Mouse (Mus musculus): ENCODE measurements around the gene Zfp457. TPM values are rescaled to one million over a fixed set of nuclear protein-coding genes. Genes with fewer than 3 reads are reported as not detected.

Zfp457 gene
- total RNA-seq (2017): 1.5 TPM in 1 of 2 replicates, not detected in the other

- peak; percentile 98 to 99 for ATAC-seq (replicated peaks in 1 of 2; ENCODE audit: insufficient read depth in 1 of 2, low FRiP score in 2 of 2, low TSS enrichment in 1 of 2, low read depth in 1 of 2, poor library complexity in 2 of 2, severe bottlenecking in 2 of 2)
Observed at GRCm38 (mm10) chr13:67305822-67306672, at the start of gene Zfp457. Gene Zfp457 (minus strand): TSS chr13:67306485.

DNA sequence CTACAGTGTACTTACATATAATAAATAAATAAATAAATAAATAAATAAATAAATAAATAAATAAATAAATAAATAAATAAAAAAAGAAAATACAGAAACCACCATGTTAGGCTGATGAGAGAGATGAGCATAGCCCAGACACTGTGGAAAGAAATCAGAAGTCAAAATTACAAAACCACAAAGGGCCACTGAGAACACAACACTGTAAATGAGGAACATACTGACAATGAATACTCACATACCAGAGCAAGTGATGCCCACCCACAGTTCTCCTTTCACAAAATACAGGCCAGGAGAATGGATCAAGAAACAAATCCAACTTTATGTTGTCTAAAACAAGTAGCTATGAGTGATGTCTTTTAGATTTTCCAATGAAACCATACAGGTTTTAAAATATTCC lies 45.6 kb upstream of the Zfp457 start:
- ATAC-seq (replicated peaks in 1 of 2; ENCODE audit: insufficient read depth in 1 of 2, low FRiP score in 2 of 2, low TSS enrichment in 1 of 2, low read depth in 1 of 2, poor library complexity in 2 of 2, severe bottlenecking in 2 of 2): no peak

DNA sequence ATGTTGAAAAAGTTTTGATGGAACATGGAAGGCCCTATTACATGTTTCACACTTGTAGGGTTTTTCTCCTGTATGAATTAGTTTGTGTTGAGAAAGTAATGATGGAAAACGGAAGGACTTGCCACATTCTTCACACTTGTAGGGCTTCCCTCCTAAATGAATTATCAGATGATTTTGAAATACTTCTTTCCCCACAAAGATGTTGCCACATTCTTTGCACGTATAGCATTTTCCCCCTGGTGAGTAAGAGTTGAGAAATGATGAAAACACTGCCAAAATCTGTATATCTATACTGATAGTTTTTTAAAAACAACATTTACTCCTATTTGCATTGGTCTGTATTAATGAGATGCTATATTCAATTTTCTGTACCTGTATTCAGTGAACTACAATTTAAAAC lies 37.1 kb upstream of the Zfp457 start:
- no peak; a peak in 1 of 4 replicates for ATAC-seq (replicated peaks in 1 of 2; ENCODE audit: insufficient read depth in 1 of 2, low FRiP score in 2 of 2, low TSS enrichment in 1 of 2, low read depth in 1 of 2, poor library complexity in 2 of 2, severe bottlenecking in 2 of 2)

DNA sequence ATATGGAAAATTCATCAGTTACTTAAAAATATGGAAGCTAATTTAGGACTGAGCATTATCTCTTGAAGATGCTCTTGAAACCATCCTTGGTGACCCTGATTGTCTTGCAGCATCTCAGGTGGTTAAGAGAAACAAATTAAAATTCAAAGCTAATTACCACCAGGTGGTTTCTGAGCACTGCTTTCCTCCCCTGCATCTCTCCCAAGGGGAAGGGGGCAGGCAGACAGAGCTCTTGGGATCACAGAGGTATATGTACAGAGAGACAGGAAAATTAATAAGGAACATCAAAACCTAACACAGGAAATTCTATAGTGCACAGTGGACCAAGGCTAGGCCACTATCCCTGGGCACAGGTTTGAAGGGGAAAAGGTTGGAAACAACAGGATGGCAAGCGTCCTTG lies 26.6 kb upstream of the Zfp457 start:
- 0 out of 4 replicates have a peak, but pooled peaks of 1 of the 2 experiments have one; percentile 4 for ATAC-seq (replicated peaks in 1 of 2; ENCODE audit: insufficient read depth in 1 of 2, low FRiP score in 2 of 2, low TSS enrichment in 1 of 2, low read depth in 1 of 2, poor library complexity in 2 of 2, severe bottlenecking in 2 of 2)

DNA sequence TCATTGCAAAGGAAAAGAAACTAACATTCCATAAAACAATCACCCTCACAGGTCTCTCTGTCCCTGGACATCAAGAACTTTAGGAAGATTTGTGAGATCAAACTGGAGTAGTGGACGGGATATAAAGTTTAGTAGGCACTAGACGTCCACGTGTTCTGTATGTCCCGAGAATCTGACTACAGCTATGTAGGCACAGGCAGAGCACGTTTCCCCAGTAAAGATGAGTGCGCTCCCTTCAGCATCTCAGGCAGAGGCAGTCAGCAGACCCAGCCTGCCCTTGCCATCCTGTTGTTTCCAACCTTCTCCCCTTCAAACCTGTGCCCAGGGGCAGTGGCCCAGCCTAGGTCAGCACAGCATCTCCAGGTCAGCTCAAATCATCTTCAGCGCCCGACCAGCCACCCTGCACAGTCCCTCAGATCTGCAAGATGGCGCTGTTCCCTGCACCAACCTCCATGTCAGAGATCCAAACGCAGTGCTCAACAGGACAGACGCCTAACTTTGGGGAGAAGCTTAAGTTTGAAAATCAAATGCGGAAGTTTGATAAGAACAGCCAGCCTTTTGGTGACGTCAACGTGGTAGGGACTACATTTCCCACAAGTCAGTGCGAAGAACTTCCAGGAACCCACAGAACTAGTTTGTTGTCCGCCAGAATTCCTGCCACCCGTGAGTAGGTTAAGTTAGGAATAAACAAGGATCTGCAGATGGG lies 25.9 kb upstream of the Zfp457 start, which contains the start of gene Zfp595:
TSS of gene Zfp595 (minus strand) at position 552 of the 706 bp plus-strand sequence.
- ATAC-seq (replicated peaks in 1 of 2; ENCODE audit: insufficient read depth in 1 of 2, low FRiP score in 2 of 2, low TSS enrichment in 1 of 2, low read depth in 1 of 2, poor library complexity in 2 of 2, severe bottlenecking in 2 of 2): peak; percentile 99

DNA sequence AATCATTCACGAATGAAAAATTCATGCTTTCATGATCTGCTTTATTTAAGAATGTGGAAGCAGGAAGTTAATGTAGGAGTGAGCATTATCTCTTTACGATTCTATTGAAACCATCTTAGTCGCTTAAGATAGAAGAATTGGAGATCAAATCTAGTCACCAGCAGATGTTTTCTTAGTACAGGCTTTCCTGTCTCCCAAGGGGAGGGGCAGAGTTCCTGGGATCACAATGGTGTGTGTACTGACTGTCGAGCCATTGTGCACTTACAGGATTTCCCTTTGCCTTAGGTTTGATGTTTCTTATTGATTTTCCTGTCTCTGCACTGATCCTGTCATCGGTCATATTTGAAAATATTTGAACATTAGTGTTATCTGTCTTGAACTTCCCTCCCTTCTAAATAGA lies 433 bp upstream of the Zfp457 start:
- peak; percentile 14 to 31 for ATAC-seq (replicated peaks in 1 of 2; ENCODE audit: insufficient read depth in 1 of 2, low FRiP score in 2 of 2, low TSS enrichment in 1 of 2, low read depth in 1 of 2, poor library complexity in 2 of 2, severe bottlenecking in 2 of 2)

DNA sequence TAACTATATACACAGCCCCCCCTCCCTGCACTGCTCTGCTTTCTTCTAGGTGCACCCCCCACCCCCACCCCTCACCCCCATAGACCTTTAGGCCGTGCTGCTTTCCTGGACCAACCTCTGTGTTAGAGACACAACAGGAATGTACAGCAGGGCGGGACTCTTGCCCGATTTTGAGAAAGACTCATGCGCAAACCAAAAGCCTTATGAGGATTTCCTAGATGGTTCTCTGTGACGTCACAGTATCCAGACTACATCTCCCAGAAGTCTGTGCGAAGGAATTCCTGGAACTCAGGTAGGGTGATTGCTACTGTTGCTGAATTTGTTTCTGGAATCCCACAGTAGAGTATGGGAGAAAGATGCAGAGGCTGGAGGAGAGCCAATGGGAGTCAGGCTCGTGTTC lies 28.0 kb downstream of the Zfp457 start, which contains the start of gene Zfp458:
TSS of gene Zfp458 (minus strand) at position 153 of the 400 bp plus-strand sequence.
- ATAC-seq (replicated peaks in 1 of 2; ENCODE audit: insufficient read depth in 1 of 2, low FRiP score in 2 of 2, low TSS enrichment in 1 of 2, low read depth in 1 of 2, poor library complexity in 2 of 2, severe bottlenecking in 2 of 2): no peak

GRCm38 (mm10) chr13:67269383-67270065 lies 36.8 kb downstream of the Zfp457 start:
- peak in 1 of 2 experiments; percentile 23; a peak in 3 of 4 replicates for ATAC-seq (replicated peaks in 1 of 2; ENCODE audit: insufficient read depth in 1 of 2, low FRiP score in 2 of 2, low TSS enrichment in 1 of 2, low read depth in 1 of 2, poor library complexity in 2 of 2, severe bottlenecking in 2 of 2)

DNA sequence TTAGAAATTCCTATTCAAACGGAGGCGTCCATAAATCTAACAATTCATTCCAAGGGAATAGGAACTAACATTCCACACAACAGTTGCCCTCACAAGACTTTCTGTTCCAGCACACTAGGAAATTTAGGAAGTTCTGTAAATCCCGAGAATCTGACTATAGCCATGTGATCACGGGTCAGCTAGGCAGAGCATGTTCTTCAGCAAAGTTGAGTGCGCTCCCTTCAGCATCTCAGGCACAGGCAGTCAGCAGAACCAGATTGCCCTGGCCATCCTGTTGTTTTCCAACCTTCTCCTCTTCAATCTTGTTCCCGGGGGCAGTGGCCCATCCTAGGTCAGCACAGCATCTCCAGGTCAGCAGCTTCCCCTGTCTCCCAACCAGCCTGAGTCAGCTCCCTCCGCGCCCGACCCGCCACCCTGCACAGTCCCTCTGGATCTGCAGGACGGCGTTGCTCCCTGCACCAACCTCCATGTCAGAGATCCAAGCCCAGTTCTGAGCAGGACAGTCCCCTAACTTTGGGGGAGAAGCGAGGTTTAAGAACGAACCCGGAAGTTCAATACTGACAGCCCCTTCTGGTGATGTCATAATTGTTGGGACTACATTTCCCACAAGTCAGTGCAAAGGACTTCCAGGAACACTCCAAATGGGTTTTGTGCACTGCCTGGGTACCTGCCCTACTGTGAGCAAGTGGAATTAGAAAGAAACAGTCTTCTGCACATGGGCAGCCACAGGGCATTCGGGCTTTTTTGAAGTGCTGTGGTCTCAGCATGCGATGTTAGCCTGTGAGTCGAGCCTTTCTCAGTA lies 37.5 kb downstream of the Zfp457 start:
- ATAC-seq (replicated peaks in 1 of 2; ENCODE audit: insufficient read depth in 1 of 2, low FRiP score in 2 of 2, low TSS enrichment in 1 of 2, low read depth in 1 of 2, poor library complexity in 2 of 2, severe bottlenecking in 2 of 2): peak; percentile 99 to 100

Other genes with a start within 250 kb of the Zfp457 start
- 5.5 and 8.1 TPM in 2 replicates for gene Zfp712, start 245.3 kb downstream of the Zfp457 start, total RNA-seq (2017)
- 7.6 and 10.3 TPM in 2 replicates for gene Zfp708, start 208.5 kb downstream of the Zfp457 start, total RNA-seq (2017)
- gene Gm28557, start 197.9 kb downstream of the Zfp457 start, total RNA-seq (2017): 0.20 and 9.9 TPM in 2 replicates
- gene Rslcan18, start 190.2 kb downstream of the Zfp457 start, total RNA-seq (2017): 0.38 and 0.89 TPM in 2 replicates
- 7.3 and 8.3 TPM in 2 replicates for gene Zfp759, start 184.8 kb downstream of the Zfp457 start, total RNA-seq (2017)
- gene Rsl1, start 133.3 kb downstream of the Zfp457 start, total RNA-seq (2017): 10.2 and 13.9 TPM in 2 replicates
- 4.4 and 6.6 TPM in 2 replicates for gene Zfp455, start 112.0 kb downstream of the Zfp457 start, total RNA-seq (2017)
- gene Zfp458, start 28.0 kb downstream of the Zfp457 start, total RNA-seq (2017): 3.6 and 5.8 TPM in 2 replicates
- gene Zfp595, start 26.1 kb upstream of the Zfp457 start, total RNA-seq (2017): 10.0 and 10.1 TPM in 2 replicates
- gene Gm28044, start 54.1 kb upstream of the Zfp457 start, total RNA-seq (2017): 7.3 and 13.3 TPM in 2 replicates
- gene Zfp953, start 54.1 kb upstream of the Zfp457 start, total RNA-seq (2017): 8.2 and 11.0 TPM in 2 replicates
- gene Gm28041, start 69.2 kb upstream of the Zfp457 start, total RNA-seq (2017): 3.2 and 3.8 TPM in 2 replicates
- 5.9 and 6.1 TPM in 2 replicates for gene Zfp456, start 69.3 kb upstream of the Zfp457 start, total RNA-seq (2017)
- gene Zfp429, start 93.3 kb upstream of the Zfp457 start, total RNA-seq (2017): 7.4 and 13.6 TPM in 2 replicates
- gene Zfp459, start 114.9 kb upstream of the Zfp457 start, total RNA-seq (2017): 3.0 and 16.1 TPM in 2 replicates
- gene Zfp874a, start 145.1 kb upstream of the Zfp457 start, total RNA-seq (2017): 19.6 and 21.8 TPM in 2 replicates
- gene Zfp874b, start 177.8 kb upstream of the Zfp457 start, total RNA-seq (2017): 9.2 and 14.7 TPM in 2 replicates
- 9.8 and 22.2 TPM in 2 replicates for gene Zfp58, start 194.1 kb upstream of the Zfp457 start, total RNA-seq (2017)
- gene Gm26965, start 219.7 kb upstream of the Zfp457 start, total RNA-seq (2017): not detected in 2 replicates
- 27.1 and 31.8 TPM in 2 replicates for gene Zfp87, start 219.7 kb upstream of the Zfp457 start, total RNA-seq (2017)
- gene Zfp748, start 247.3 kb upstream of the Zfp457 start, total RNA-seq (2017): 13.8 and 34.3 TPM in 2 replicates